Mouse (Mus musculus) myocyte (in vitro differentiated cells): ENCODE results near the gene Pnmal2.

Source experiments
- CEBPB ChIP-seq: IDR thresholded peaks from 2 replicates; pipeline ENCODE4 v1.6.1; 2011; ENCODE audit warnings: mild to moderate bottlenecking, moderate library complexity; ENCODE audit not compliant: poor library complexity, insufficient read depth, severe bottlenecking
- E2F4 ChIP-seq: IDR thresholded peaks from one replicate; pipeline ENCODE4 v1.6.1; 2011; ENCODE audit warnings: mild to moderate bottlenecking, control low read depth, moderate library complexity; ENCODE audit not compliant: insufficient read depth
- MAX ChIP-seq: IDR thresholded peaks from one replicate; pipeline ENCODE4 v1.6.1; 2011; ENCODE audit warnings: low read depth, mild to moderate bottlenecking, control low read depth
- MYOD1 ChIP-seq, 3 experiments: IDR thresholded peaks; one replicate each; pipeline ENCODE4 v1.6.1; 2011; ENCODE audit warnings: control low read depth in 2 of 3, low read depth in 2 of 3, mild to moderate bottlenecking in 2 of 3, moderate library complexity in 1 of 3; ENCODE audit not compliant: insufficient read length in 2 of 3, control insufficient read depth in 1 of 3
- MYOG ChIP-seq, 3 experiments: IDR thresholded peaks; one replicate each; pipeline ENCODE4 v1.6.1; 2011; ENCODE audit warnings: control low read depth in 2 of 3, low read depth in 2 of 3, mild to moderate bottlenecking in 2 of 3; ENCODE audit not compliant: insufficient read length in 2 of 3, control insufficient read depth in 1 of 3, insufficient read depth in 1 of 3
- POLR2A ChIP-seq: IDR thresholded peaks from one replicate; pipeline ENCODE4 v1.6.1; 2011; ENCODE audit warnings: low read depth, mild to moderate bottlenecking, control low read depth, moderate library complexity; ENCODE audit not compliant: insufficient read length
- POLR2AphosphoS2 ChIP-seq: IDR thresholded peaks from one replicate; pipeline ENCODE4 v1.6.1; 2011; ENCODE audit warnings: low read depth, control low read depth; ENCODE audit not compliant: insufficient read length
- REST ChIP-seq: IDR thresholded peaks from one replicate; pipeline ENCODE4 v1.6.1; 2011; ENCODE audit warnings: mild to moderate bottlenecking, control low read depth, moderate library complexity; ENCODE audit not compliant: insufficient read depth, insufficient read length
- SRF ChIP-seq: IDR thresholded peaks from one replicate; pipeline ENCODE4 v1.6.1; 2011; ENCODE audit warnings: low read depth; ENCODE audit not compliant: control insufficient read depth, insufficient read length
- TCF12 ChIP-seq: IDR thresholded peaks from one replicate; pipeline ENCODE4 v1.6.1; 2011; ENCODE audit warnings: mild to moderate bottlenecking, control low read depth; ENCODE audit not compliant: poor library complexity, insufficient read depth, severe bottlenecking
- TCF3 ChIP-seq: IDR thresholded peaks from one replicate; pipeline ENCODE4 v1.6.1; 2011; ENCODE audit warnings: low read depth, control low read depth; ENCODE audit not compliant: insufficient read length
- USF1 ChIP-seq: IDR thresholded peaks from one replicate; pipeline ENCODE4 v1.6.1; 2011; ENCODE audit warnings: low read depth, mild to moderate bottlenecking, control low read depth, moderate library complexity

DNA sequence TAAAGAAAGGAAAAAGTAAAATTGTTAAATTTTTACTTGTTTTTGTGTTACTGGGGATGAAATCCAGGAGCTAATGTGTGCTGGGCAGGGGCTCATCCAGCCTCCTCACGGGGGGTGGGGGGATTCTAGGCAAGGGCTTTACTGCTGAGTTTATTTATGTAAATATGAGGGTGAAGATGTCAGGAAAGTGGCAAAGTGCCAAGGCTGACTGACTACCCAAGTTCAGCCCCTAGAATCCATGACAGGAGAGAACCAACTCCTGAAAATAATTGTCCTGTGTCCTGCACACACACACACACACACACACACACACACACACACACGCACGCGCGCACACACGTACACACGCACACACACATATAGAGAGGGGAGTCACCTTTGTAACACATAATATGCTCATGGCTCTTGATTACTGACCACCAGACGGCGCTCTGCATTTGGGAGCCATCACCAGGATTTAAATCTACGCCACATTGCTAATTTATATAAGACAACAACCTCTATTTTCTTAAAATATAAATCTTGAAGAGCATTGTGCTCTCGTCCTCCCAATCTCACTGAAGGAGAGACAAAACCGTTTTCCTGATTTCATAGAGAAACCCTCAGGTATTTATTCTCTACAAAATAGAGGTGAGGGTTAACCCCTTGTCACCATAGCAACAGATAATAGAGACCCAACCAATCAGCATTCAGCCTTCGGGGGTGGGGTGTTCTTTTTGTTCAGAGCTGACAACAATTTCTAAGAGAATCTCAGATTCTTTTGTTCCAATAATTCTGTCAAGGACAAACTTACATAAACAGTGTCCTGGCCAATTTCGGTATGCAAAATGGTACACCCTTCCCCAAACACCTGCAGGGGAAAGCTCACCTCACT, 11.5 kb upstream of the Pnmal2 start:
- no peak for TF ChIP-seq USF1
- TF ChIP-seq POLR2A: no peak
- no peak for TF ChIP-seq TCF12
- no peak for TF ChIP-seq REST
- no peak for TF ChIP-seq POLR2AphosphoS2
- TF ChIP-seq MYOD1 (IDR thresholded peaks at IDR 0.05; ENCODE audit: control insufficient read depth in 1 of 3, insufficient read length in 2 of 3, low read depth in 2 of 3): no peak
- no peak for TF ChIP-seq SRF
- no peak for TF ChIP-seq MAX
- no peak for TF ChIP-seq E2F4
- no peak for TF ChIP-seq CEBPB
- no peak for TF ChIP-seq MYOG (IDR thresholded peaks at IDR 0.05; ENCODE audit: control insufficient read depth in 1 of 3, insufficient read depth in 1 of 3, insufficient read length in 2 of 3, low read depth in 2 of 3)
- no peak for TF ChIP-seq TCF3
